Mouse (Mus musculus): Measurements from ENCODE around the gene Rimkla.

Gene Rimkla

DNA sequence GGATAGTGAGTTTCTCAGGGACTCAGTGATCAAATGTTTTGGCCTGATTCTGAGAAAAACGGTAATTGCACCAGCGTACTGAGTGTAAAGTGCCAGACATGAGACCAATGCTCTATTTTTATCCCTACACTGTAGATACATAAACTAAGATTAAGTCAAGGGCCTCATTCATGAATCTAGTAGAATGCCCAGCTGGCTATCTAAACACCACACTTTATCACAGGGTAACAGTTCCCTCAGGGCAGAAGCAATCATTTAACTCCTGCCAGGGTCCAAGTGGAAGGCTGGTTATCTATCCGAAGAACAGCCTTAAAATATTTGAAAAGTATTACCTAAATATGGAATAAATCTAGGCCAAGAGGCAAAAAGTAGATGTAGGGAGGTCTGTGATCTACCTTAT, 74.5 kb downstream of the Rimkla start:
- no peak for DNase-seq (ENCODE audit: low read depth, low spot score)

DNA sequence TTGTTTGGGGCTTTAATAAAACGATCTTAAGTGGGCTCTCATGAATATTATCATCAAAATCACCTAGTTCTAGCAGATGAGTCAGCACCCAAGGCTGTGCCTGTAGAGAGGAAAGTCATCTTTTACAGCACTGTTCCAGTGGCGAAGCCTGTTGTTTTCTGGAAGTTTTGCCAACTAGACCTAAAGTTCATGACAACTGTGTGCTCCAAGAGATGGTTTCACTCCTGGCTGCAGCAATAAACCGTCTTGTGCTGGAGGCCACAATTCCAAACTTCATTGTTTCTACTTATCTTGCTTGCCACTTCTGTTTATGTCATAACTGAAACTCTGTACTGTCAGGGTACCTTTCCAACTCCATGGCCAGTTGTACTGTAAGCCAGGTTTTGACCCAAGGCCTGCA, 75.2 kb downstream of the Rimkla start:
- no peak for DNase-seq (ENCODE audit: low read depth, low spot score)
